In genomic region chr5:125052237-125052602, GRCm38 (mm10) we compare ENCODE assay signal across 9 mouse cellular contexts. TPM values are rescaled to one million over a fixed set of nuclear protein-coding genes. Genes with fewer than 3 reads are reported as not detected.
DNase-seq lines count a peak whose midpoint lies in the region; ATAC-seq and TF ChIP-seq lines count a peak whose summit lies in the region.
"Had no signal": no experiment of that assay in that cellular context is flagged by ENCODE, and none has a peak within 500 bp of the region (broad histone marks: within the 10 kb centered on the region; RNA-seq: fewer than 3 reads in every experiment).

No protein-coding gene starts in this region.

- TF ChIP-seq CTCF in left cerebral cortex, adult 2 months (IDR thresholded peaks at IDR 0.05), result no peak

- H3K9me3 ChIP-seq in forebrain, embryonic 16.5 days (ENCODE audit: control insufficient read depth, low read length), result no peaks in the 10 kb centered on the region
- H3K9me3 ChIP-seq in liver, embryonic 12.5 days (replicated peaks), result no peaks in the 10 kb centered on the region

- peaks cover 8% of the 10 kb centered on the region for H3K36me3 ChIP-seq in forebrain, embryonic 16.5 days (ENCODE audit: control insufficient read depth, insufficient read depth)
- peaks cover 66% of the 10 kb centered on the region for H3K36me3 ChIP-seq in liver, embryonic 12.5 days

- H3K27ac ChIP-seq in left cerebral cortex, adult 2 months, result peak overlapping the region; percentile 86
- H3K27ac ChIP-seq in forebrain, embryonic 16.5 days (ENCODE audit: low read length), result peak overlapping the region; percentile 62
- peak overlapping the region; percentile 85 for H3K27ac ChIP-seq in liver, embryonic 12.5 days

- intact Hi-C loops in left cerebral cortex, adult 2 months (cut with DNase I), result loop anchor here (2.0 kb wide), 1 partner anchor 125 kb away; no protein-coding TSS in a partner anchor
- intact Hi-C loops in left cerebral cortex, postnatal 10 days (cut with DNase I), result loop anchor here (10.0 kb wide), 1 partner anchor 213 kb away; no protein-coding TSS in a partner anchor

- no peaks in the 10 kb centered on the region for H3K27me3 ChIP-seq in forebrain, embryonic 16.5 days (replicated peaks; ENCODE audit: control insufficient read depth, insufficient read depth, low read length)
- H3K27me3 ChIP-seq in liver, embryonic 12.5 days (replicated peaks), result peaks cover 11% of the 10 kb centered on the region

- WGBS in forebrain, embryonic 16.5 days, result 70% methylated on average over 10 of the region's 10 CpGs
- 56% methylated on average over 10 of the region's 10 CpGs for WGBS in liver, embryonic 12.5 days (ENCODE audit: insufficient replicate concordance)

- H3K4me1 ChIP-seq in forebrain, embryonic 16.5 days (replicated peaks; ENCODE audit: control insufficient read depth, insufficient read depth, low read length), result peaks cover 30% of the 10 kb centered on the region
- peaks cover 96% of the 10 kb centered on the region for H3K4me1 ChIP-seq in liver, embryonic 12.5 days

- H3K4me3 ChIP-seq in left cerebral cortex, adult 2 months, result no peak overlapping the region
- no peak overlapping the region for H3K4me3 ChIP-seq in forebrain, embryonic 16.5 days (replicated peaks; ENCODE audit: low read length)
- no peak overlapping the region for H3K4me3 ChIP-seq in liver, embryonic 12.5 days

- H3K9ac ChIP-seq in forebrain, embryonic 16.5 days (replicated peaks; ENCODE audit: low read depth, low read length), result no peak overlapping the region
- no peak overlapping the region for H3K9ac ChIP-seq in liver, embryonic 12.5 days
- H3K9ac ChIP-seq: liver, embryonic 14.5 days had no signal

- ATAC-seq in forebrain, embryonic 16.5 days, result peak; percentile 5; the same call in 1 of the 2 replicates
- no peak for ATAC-seq in liver, embryonic 12.5 days

- H3K4me2 ChIP-seq in forebrain, embryonic 16.5 days (ENCODE audit: low read length), result no peak overlapping the region
- peak overlapping the region; percentile 63; the same call in 1 of the 2 replicates for H3K4me2 ChIP-seq in liver, embryonic 12.5 days

- no peak for DNase-seq in left cerebral cortex, adult 2 months (ENCODE audit: extremely low spot score in 1 of 2, low spot score in 2 of 2)
- no peak for DNase-seq in left cerebral cortex, postnatal 10 days (ENCODE audit: extremely low spot score in 1 of 2, low spot score in 2 of 2)
- DNase-seq in natural killer cell, adult 2 months (ENCODE audit: low spot score in 2 of 2), result peak; percentile 85 to 93
- no peak for DNase-seq in testis, postnatal 10 days (ENCODE audit: low spot score)
- DNase-seq in frontal cortex, postnatal 25 days (ENCODE audit: low spot score in 2 of 2), result no peak
- no peak for DNase-seq in urinary bladder, postnatal 4 days (ENCODE audit: low spot score in 2 of 2)

RNA-seq across cellular contexts. Expression of gene Rflna, which starts 49.2 kb away (rescaled TPM):
- total RNA-seq in left cerebral cortex, adult 2 months (2021), result 1 to 10 TPM in 1 of 2 experiments, not detected in 1; 1.0 TPM
- 1 to 10 TPM; 1.4 to 1.5 TPM for total RNA-seq in left cerebral cortex, postnatal 10 days (2021)
- 3.7 and 4.0 TPM in 2 replicates for polyA plus RNA-seq in forebrain, embryonic 16.5 days (2015; fragmentation: Nextera tagmentation; extraction: Ambion mirVana)
- polyA plus RNA-seq in liver, embryonic 12.5 days (2016; fragmentation: Nextera tagmentation; extraction: Ambion mirVana), result 0.45 and 0.69 TPM in 2 replicates

Comparison
In these comparisons a context has a peak if more than half of its experiments do, and no peak if none do; other contexts are left out.
1. DNase-seq: peak in natural killer cell, adult 2 months (2 of 2); none in left cerebral cortex, adult 2 months (0 of 2), left cerebral cortex, postnatal 10 days (0 of 2), testis, postnatal 10 days (single experiment), frontal cortex, postnatal 25 days (0 of 2) and urinary bladder, postnatal 4 days (0 of 2).
2. Peak in every context shown above with its lines, with median percentiles within 50 percentile points of each other: H3K27ac ChIP-seq.